Comparison of ENCODE assay signal across 25 mouse cellular contexts in the genomic region with DNA sequence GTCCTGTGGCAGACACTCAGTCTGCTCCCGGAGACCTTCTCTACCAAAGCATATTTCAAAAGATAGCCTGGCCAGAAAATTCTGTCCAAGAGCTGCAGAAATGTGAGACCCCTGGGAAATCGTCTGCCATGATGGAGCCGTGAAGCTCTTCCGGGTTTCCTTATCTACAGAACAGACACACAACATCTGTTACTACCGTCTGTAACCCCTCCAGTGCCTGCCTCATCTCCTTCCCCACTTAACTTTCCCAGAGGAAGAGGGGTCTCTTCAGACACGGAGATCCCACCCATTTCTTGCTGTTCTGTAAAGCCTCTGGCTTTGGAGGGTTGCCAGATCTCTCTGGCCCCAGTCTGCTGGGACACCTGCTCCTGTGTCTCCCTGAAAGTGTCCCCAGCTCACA.
A peak's percentile ranks its signal among the peaks of the same experiment; 100 is the strongest.
DNase-seq lines count a peak whose midpoint lies in the region; ATAC-seq and TF ChIP-seq lines count a peak whose summit lies in the region.
"Had no signal": no experiment of that assay in that cellular context is flagged by ENCODE, and none has a peak within 500 bp of the region (broad histone marks: within the 10 kb centered on the region; RNA-seq: fewer than 3 reads in every experiment).

No protein-coding gene starts in this region.

- no peak for ATAC-seq in heart, embryonic 13.5 days (ENCODE audit: extremely low read depth, insufficient number of reproducible peaks, low FRiP score, low TSS enrichment)
- peak; percentile 59 for ATAC-seq in kidney, embryonic 16.5 days (ENCODE audit: low FRiP score, low TSS enrichment)
- peak; percentile 47; the same call in 1 of the 2 replicates for ATAC-seq in lung, embryonic 14.5 days (ENCODE audit: insufficient read depth)
- peak; percentile 20; the same call in 1 of the 2 replicates for ATAC-seq in forebrain, embryonic 16.5 days
- ATAC-seq: intestine, postnatal 0 days had no signal

- TF ChIP-seq CTCF in lung, embryonic 14.5 days (IDR thresholded peaks at IDR 0.05; ENCODE audit: low read depth) = no peak

- no peak for DNase-seq in heart, postnatal 4 days
- no peak for DNase-seq in kidney, postnatal 36 days
- DNase-seq in lung, embryonic 14.5 days = peak; percentile 26
- DNase-seq in lung, postnatal 36 days = no peak
- DNase-seq in gastrocnemius, adult 18-20 months (ENCODE audit: low spot score) = no peak
- DNase-seq: adrenal gland, adult 2 months; cerebellum, adult 11-12 months; cerebellum, postnatal 25 days; gastrocnemius, postnatal 25 days; heart, adult 18-20 months; heart, postnatal 14 days; liver, embryonic 13.5 days; lung, adult 2 months; midbrain, embryonic 14.5 days; thymus, postnatal 25 days had no signal

- no peak overlapping the region for H3K4me2 ChIP-seq in heart, embryonic 13.5 days
- H3K4me2 ChIP-seq in kidney, embryonic 16.5 days (replicated peaks; ENCODE audit: low read depth, low read length) = no peak overlapping the region
- H3K4me2 ChIP-seq in lung, embryonic 14.5 days = no peak overlapping the region
- no peak overlapping the region for H3K4me2 ChIP-seq in forebrain, embryonic 16.5 days (ENCODE audit: low read length)
- H3K4me2 ChIP-seq: embryonic facial prominence, embryonic 15.5 days; heart, embryonic 12.5 days; limb, embryonic 13.5 days; liver, embryonic 13.5 days; stomach, embryonic 15.5 days had no signal

- H3K4me3 ChIP-seq in heart, embryonic 13.5 days = no peak overlapping the region
- H3K4me3 ChIP-seq in kidney, embryonic 16.5 days (ENCODE audit: low read length) = no peak overlapping the region
- no peak overlapping the region for H3K4me3 ChIP-seq in lung, embryonic 14.5 days (ENCODE audit: low read depth, low read length)
- no peak overlapping the region for H3K4me3 ChIP-seq in forebrain, embryonic 16.5 days (replicated peaks; ENCODE audit: low read length)
- H3K4me3 ChIP-seq: embryonic facial prominence, embryonic 15.5 days; heart, embryonic 12.5 days; layer of hippocampus, adult 2 months; limb, embryonic 13.5 days; liver, embryonic 13.5 days; megakaryocyte, embryonic 14.5 days; stomach, embryonic 15.5 days had no signal

- peaks cover 15% of the 10 kb centered on the region for H3K4me1 ChIP-seq in heart, embryonic 13.5 days
- peaks cover 16% of the 10 kb centered on the region; the same call in 1 of the 2 replicates for H3K4me1 ChIP-seq in kidney, embryonic 16.5 days (ENCODE audit: insufficient read depth, low read length)
- no peaks in the 10 kb centered on the region for H3K4me1 ChIP-seq in lung, embryonic 14.5 days (ENCODE audit: insufficient read depth)
- peaks cover 17% of the 10 kb centered on the region for H3K4me1 ChIP-seq in forebrain, embryonic 16.5 days (replicated peaks; ENCODE audit: control insufficient read depth, insufficient read depth, low read length)
- H3K4me1 ChIP-seq: embryonic facial prominence, embryonic 15.5 days; liver, embryonic 13.5 days; megakaryocyte, embryonic 14.5 days; stomach, embryonic 15.5 days had no signal

- peak overlapping the region; percentile 53; the same call in 1 of the 2 replicates for H3K27ac ChIP-seq in heart, embryonic 13.5 days (replicated peaks)
- peak overlapping the region; percentile 29; the same call in 1 of the 2 replicates for H3K27ac ChIP-seq in kidney, embryonic 16.5 days (ENCODE audit: low read length)
- no peak overlapping the region for H3K27ac ChIP-seq in lung, embryonic 14.5 days (ENCODE audit: low read depth)
- H3K27ac ChIP-seq in forebrain, embryonic 16.5 days (ENCODE audit: low read length) = no peak overlapping the region
- H3K27ac ChIP-seq: embryonic facial prominence, embryonic 15.5 days; layer of hippocampus, adult 2 months; limb, embryonic 13.5 days; liver, embryonic 13.5 days; stomach, embryonic 15.5 days had no signal

- H3K36me3 ChIP-seq in heart, embryonic 13.5 days = no peaks in the 10 kb centered on the region
- no peaks in the 10 kb centered on the region for H3K36me3 ChIP-seq in kidney, embryonic 16.5 days (ENCODE audit: insufficient read depth, low read length)
- no peaks in the 10 kb centered on the region for H3K36me3 ChIP-seq in lung, embryonic 14.5 days (ENCODE audit: insufficient read depth)
- no peaks in the 10 kb centered on the region for H3K36me3 ChIP-seq in forebrain, embryonic 16.5 days (ENCODE audit: control insufficient read depth, insufficient read depth)
- H3K36me3 ChIP-seq: embryonic facial prominence, embryonic 15.5 days; heart, embryonic 12.5 days; limb, embryonic 13.5 days; liver, embryonic 13.5 days; stomach, embryonic 15.5 days had no signal

- peaks cover 4% of the 10 kb centered on the region; the same call in 1 of the 2 replicates for H3K27me3 ChIP-seq in heart, embryonic 13.5 days (replicated peaks)
- H3K27me3 ChIP-seq in kidney, embryonic 16.5 days (ENCODE audit: insufficient read depth, low read length) = no peaks in the 10 kb centered on the region
- no peaks in the 10 kb centered on the region for H3K27me3 ChIP-seq in lung, embryonic 14.5 days (ENCODE audit: insufficient read depth, low read length)
- no peaks in the 10 kb centered on the region for H3K27me3 ChIP-seq in forebrain, embryonic 16.5 days (replicated peaks; ENCODE audit: control insufficient read depth, insufficient read depth, low read length)
- H3K27me3 ChIP-seq: embryonic facial prominence, embryonic 15.5 days; heart, embryonic 12.5 days; limb, embryonic 13.5 days; liver, embryonic 13.5 days; megakaryocyte, embryonic 14.5 days; stomach, embryonic 15.5 days had no signal

- WGBS in heart, embryonic 13.5 days = 13% methylated on average over 6 of the region's 6 CpGs
- WGBS in kidney, embryonic 16.5 days = 25% methylated on average over 6 of the region's 6 CpGs
- 16% methylated on average over 6 of the region's 6 CpGs for WGBS in lung, embryonic 14.5 days
- 40% methylated on average over 6 of the region's 6 CpGs for WGBS in forebrain, embryonic 16.5 days

- H3K9ac ChIP-seq in heart, embryonic 13.5 days = no peak overlapping the region
- no peak overlapping the region for H3K9ac ChIP-seq in kidney, embryonic 16.5 days (replicated peaks; ENCODE audit: low read length)
- no peak overlapping the region for H3K9ac ChIP-seq in lung, embryonic 14.5 days
- H3K9ac ChIP-seq in forebrain, embryonic 16.5 days (replicated peaks; ENCODE audit: low read depth, low read length) = no peak overlapping the region
- H3K9ac ChIP-seq: embryonic facial prominence, embryonic 15.5 days; heart, embryonic 12.5 days; limb, embryonic 13.5 days; liver, embryonic 13.5 days; stomach, embryonic 15.5 days had no signal

- no peaks in the 10 kb centered on the region for H3K9me3 ChIP-seq in heart, embryonic 13.5 days
- H3K9me3 ChIP-seq in kidney, embryonic 16.5 days (ENCODE audit: low read length) = no peaks in the 10 kb centered on the region
- no peaks in the 10 kb centered on the region for H3K9me3 ChIP-seq in lung, embryonic 14.5 days (ENCODE audit: low read depth, low read length)
- H3K9me3 ChIP-seq in forebrain, embryonic 16.5 days (ENCODE audit: control insufficient read depth, low read length) = no peaks in the 10 kb centered on the region
- H3K9me3 ChIP-seq: embryonic facial prominence, embryonic 15.5 days; limb, embryonic 13.5 days; liver, embryonic 13.5 days; stomach, embryonic 15.5 days had no signal

Comparison
In these comparisons a context has a peak if more than half of its experiments do, and no peak if none do; other contexts are left out.
1. H3K27ac ChIP-seq: peak in heart, embryonic 13.5 days (single experiment) and kidney, embryonic 16.5 days (single experiment); none in lung, embryonic 14.5 days (single experiment) and forebrain, embryonic 16.5 days (single experiment).